Mouse (Mus musculus) midbrain, postnatal 0 days (tissue): Measurements from ENCODE around the gene Macf1. TPM values are rescaled to one million over a fixed set of nuclear protein-coding genes. Genes with fewer than 3 reads are reported as not detected.

Source experiments
- ATAC-seq: fragments of 200-750 bp; cut with Nextera tagmentation; 2 replicates; pipeline ENCODE4 v1.8.0; 2017; ENCODE audit warnings: moderate number of reproducible peaks, mild to moderate bottlenecking, moderate TSS enrichment, moderate library complexity; ENCODE audit not compliant: low FRiP score
- DNase-seq: peaks from one replicate; pipeline ENCODE4 v3.0.0-alpha.2; 2015; ENCODE audit warnings: low spot score
- H3K27ac ChIP-seq: fragments of 300-500 bp; sonication (generic); 2 replicates; pipeline ENCODE4 v1.5.1; 2014; ENCODE audit warnings: low read depth, mild to moderate bottlenecking, low read length, mixed read lengths
- H3K27me3 ChIP-seq: fragments of 300-500 bp; sonication (generic); 2 replicates; pipeline ENCODE4 v1.6.1; 2014; ENCODE audit warnings: low read length, control low read depth, mixed read lengths; ENCODE audit not compliant: insufficient read depth
- H3K36me3 ChIP-seq: fragments of 300-500 bp; sonication (generic); 2 replicates; pipeline ENCODE4 v1.6.1; 2014; ENCODE audit warnings: low read length, control low read depth, mixed read lengths; ENCODE audit not compliant: insufficient read depth
- H3K4me1 ChIP-seq: fragments of 300-500 bp; sonication (generic); 2 replicates; pipeline ENCODE4 v1.6.1; 2014; ENCODE audit warnings: mild to moderate bottlenecking, control low read depth, antibody characterized with exemption, low read length, mixed read lengths; ENCODE audit not compliant: insufficient read depth
- H3K4me2 ChIP-seq: fragments of 300-500 bp; sonication (generic); 2 replicates; pipeline ENCODE4 v1.6.1; 2014; ENCODE audit warnings: low read depth, mild to moderate bottlenecking, low read length, mixed read lengths; ENCODE audit not compliant: poor library complexity, severe bottlenecking
- H3K4me3 ChIP-seq: fragments of 300-500 bp; sonication (generic); 2 replicates; pipeline ENCODE4 v1.5.1; 2014; ENCODE audit warnings: low read depth, mild to moderate bottlenecking, low read length, moderate library complexity
- H3K9ac ChIP-seq: fragments of 300-500 bp; sonication (generic); replicated peaks from 2 replicates; pipeline ENCODE4 v1.6.1; 2014; ENCODE audit warnings: mild to moderate bottlenecking, low read length, moderate library complexity, mixed read lengths; ENCODE audit not compliant: poor library complexity, severe bottlenecking
- H3K9me3 ChIP-seq: fragments of 300-500 bp; sonication (generic); 2 replicates; pipeline ENCODE4 v1.6.1; 2016; ENCODE audit warnings: low read length, control low read depth
- CTCF ChIP-seq: IDR thresholded peaks from 2 replicates; pipeline ENCODE4 v1.5.1; 2016; ENCODE audit warnings: antibody characterized with exemption, mild to moderate bottlenecking
- WGBS: fragments of 180-500 bp; shearing (Covaris S2); extraction: QIAGEN DNeasy Blood & Tissue Kit; methylation state at CpG from one replicate; pipeline ENCODE4 v1.1.7; 2014; 5-methylcytosine and 5-hydroxymethylcytosine counted together
- polyA plus RNA-seq: library from polyadenylated mRNA; unstranded; fragments of >200 nt; fragmentation: Nextera tagmentation; extraction: Ambion mirVana; gene quantifications from 2 replicates; pipeline ENCODE4 v1.2.1, GENCODE M21; 2015
- total RNA-seq: library from RNA; depleted of rRNA; stranded (reverse); fragments of >200 nt; gene quantifications from 2 replicates; pipeline ENCODE4 v1.2.3, GENCODE M21; 2014

Gene Macf1
- total and polyA plus RNA-seq, 2 experiments from 2014 or later: 73.3 to 338 TPM

DNA sequence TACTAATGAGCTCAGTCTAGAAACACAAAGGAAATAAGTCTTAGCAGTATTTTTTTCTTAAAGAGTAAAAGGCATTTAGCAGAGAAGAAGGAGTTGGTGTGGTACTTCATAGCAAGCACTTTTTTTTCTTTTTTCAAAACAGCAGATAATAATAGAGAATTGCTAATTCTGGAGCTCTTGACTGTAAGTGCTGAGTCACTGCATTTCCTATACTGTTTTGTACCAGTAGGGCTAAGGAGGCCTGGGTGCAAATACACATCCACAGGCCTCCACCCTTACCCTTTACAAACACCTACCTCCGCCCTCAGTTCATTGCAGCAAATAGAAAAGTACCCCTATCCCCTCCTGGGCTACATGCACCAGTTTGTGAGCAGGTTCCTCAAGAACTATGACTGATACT lies 17.6 kb downstream of the Macf1 start:
- Histone ChIP-seq H3K4me2 (no peak overlapping the region), H3K36me3 (peaks cover 9% of the 10 kb centered on the region; the same call in 1 of the 2 replicates), H3K9ac (no peak overlapping the region), H3K4me3 (no peak overlapping the region), H3K9me3 (no peaks in the 10 kb centered on the region), H3K27ac (peak overlapping the region; percentile 62; the same call in 1 of the 2 replicates), H3K4me1 (peaks cover 22% of the 10 kb centered on the region), H3K27me3 (no peaks in the 10 kb centered on the region)
- TF ChIP-seq CTCF: no peak
- WGBS: 84% methylated on average over 1 of the region's 1 CpGs
- no peak for DNase-seq
- ATAC-seq: no peak

GRCm38 (mm10) chr4:123665681-123666278 lies 18.4 kb downstream of the Macf1 start:
- peaks cover 19% of the 10 kb centered on the region for H3K4me1 ChIP-seq
- WGBS: 28% methylated on average over 11 of the region's 11 CpGs
- peak overlapping the region; percentile 96 for H3K27ac ChIP-seq
- DNase-seq (no peak), ATAC-seq (no peak)
- no peaks in the 10 kb centered on the region for H3K9me3 ChIP-seq
- no peak for TF ChIP-seq CTCF
- H3K4me3 ChIP-seq: peak overlapping the region; percentile 64; the same call in 1 of the 2 replicates
- H3K36me3 ChIP-seq: peaks cover 5% of the 10 kb centered on the region; the same call in 1 of the 2 replicates
- H3K27me3 ChIP-seq: no peaks in the 10 kb centered on the region
- peak overlapping the region; percentile 90 for H3K4me2 ChIP-seq
- peak overlapping the region; percentile 91; the same call in 1 of the 2 replicates for H3K9ac ChIP-seq

DNA sequence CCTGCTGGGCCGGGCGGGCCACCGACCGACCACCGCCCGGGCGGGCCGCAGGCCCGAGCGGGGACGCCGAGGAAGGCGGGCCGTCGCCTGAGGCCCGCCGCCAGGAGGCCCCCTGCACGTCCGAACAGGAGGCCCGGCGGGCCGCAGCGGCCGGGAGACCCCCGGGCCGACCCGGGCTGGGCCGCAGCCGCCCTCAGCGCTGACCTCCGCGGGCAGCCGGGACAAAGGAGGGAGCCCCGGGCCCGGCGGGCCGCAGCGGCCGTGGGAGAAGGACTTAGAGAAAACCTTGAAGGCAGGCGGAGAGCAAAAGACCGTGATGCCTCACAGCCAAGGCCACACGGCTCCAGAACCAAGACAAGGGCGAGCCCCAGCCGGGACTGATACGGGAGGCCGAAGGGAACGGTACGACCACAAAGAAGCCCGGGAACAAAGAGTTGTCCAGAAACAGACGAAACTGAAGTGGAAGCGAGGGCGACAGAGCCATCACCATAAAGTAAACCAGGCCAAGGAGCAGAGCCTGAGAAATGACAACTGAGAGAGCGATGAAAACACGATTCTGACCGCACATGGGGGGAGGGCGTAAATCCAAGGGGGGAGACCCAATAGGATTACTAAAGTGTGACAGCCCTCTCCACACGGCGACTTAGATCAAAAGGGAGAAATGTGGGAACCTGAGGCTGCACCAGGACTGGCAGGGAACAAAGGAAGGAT lies 19.1 kb downstream of the Macf1 start:
- no peaks in the 10 kb centered on the region for H3K9me3 ChIP-seq
- ATAC-seq (peak; percentile 9; the same call in 1 of the 2 replicates), DNase-seq (peak; percentile 43)
- H3K9ac ChIP-seq: peak overlapping the region; percentile 91
- no peaks in the 10 kb centered on the region for H3K27me3 ChIP-seq
- TF ChIP-seq CTCF: no peak
- peak overlapping the region; percentile 90 for H3K4me2 ChIP-seq
- 0 out of 2 replicates have a peak, but pooled peaks cover 3% of the 10 kb centered on the region for H3K36me3 ChIP-seq
- H3K27ac ChIP-seq: peak overlapping the region; percentile 96
- H3K4me1 ChIP-seq: peaks cover 15% of the 10 kb centered on the region
- under 1% methylated on average over 54 of the region's 58 CpGs for WGBS
- peak overlapping the region; percentile 64 for H3K4me3 ChIP-seq

GRCm38 (mm10) chr4:123664021-123664950 lies 19.9 kb downstream of the Macf1 start:
- 0 out of 2 replicates have a peak, but pooled peaks cover 3% of the 10 kb centered on the region for H3K36me3 ChIP-seq
- peaks cover 15% of the 10 kb centered on the region for H3K4me1 ChIP-seq
- peak overlapping the region; percentile 91 for H3K9ac ChIP-seq
- peak overlapping the region; percentile 64 for H3K4me3 ChIP-seq
- H3K27ac ChIP-seq: peak overlapping the region; percentile 96
- WGBS: under 1% methylated on average over 60 of the region's 125 CpGs
- peak; percentile 45 for ATAC-seq
- H3K27me3 ChIP-seq: no peaks in the 10 kb centered on the region
- DNase-seq: peak; percentile 63
- no peaks in the 10 kb centered on the region for H3K9me3 ChIP-seq
- no peak for TF ChIP-seq CTCF
- H3K4me2 ChIP-seq: peak overlapping the region; percentile 90

DNA sequence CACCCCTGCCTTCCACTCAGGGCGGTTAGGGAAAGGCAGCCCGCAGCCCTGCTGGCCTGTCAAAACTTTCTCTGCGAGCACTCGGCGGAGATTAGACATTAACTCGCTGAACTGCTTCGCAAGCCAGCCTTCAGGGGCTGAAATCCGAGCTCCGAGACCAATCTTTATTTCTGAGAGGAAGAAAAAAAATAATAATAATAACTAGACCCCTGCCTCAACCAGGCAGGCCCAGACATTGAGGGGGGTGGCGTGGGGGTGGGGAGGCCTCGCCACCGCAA lies 20.5 kb downstream of the Macf1 start:
- no peak for TF ChIP-seq CTCF
- WGBS: 4% methylated on average over 12 of the region's 12 CpGs

More for the DNA sequence above, 20.5 kb downstream of the Macf1 start:
- H3K27ac ChIP-seq: peak overlapping the region; percentile 96
- H3K4me3 ChIP-seq: peak overlapping the region; percentile 64
- peaks cover 15% of the 10 kb centered on the region for H3K4me1 ChIP-seq
- peak overlapping the region; percentile 91 for H3K9ac ChIP-seq
- DNase-seq (peak; percentile 44), ATAC-seq (no peak)
- H3K4me2 ChIP-seq: peak overlapping the region; percentile 90
- H3K36me3 ChIP-seq: 0 out of 2 replicates have a peak, but pooled peaks cover 3% of the 10 kb centered on the region
- H3K27me3 ChIP-seq: no peaks in the 10 kb centered on the region
- H3K9me3 ChIP-seq: no peaks in the 10 kb centered on the region
